Comparison of ENCODE assay signal across 8 mouse cellular contexts in genomic region chr19:36257748-36258538, GRCm38 (mm10).
DNase-seq lines count a peak whose midpoint lies in the region; ATAC-seq lines count a peak whose summit lies in the region.

No protein-coding gene starts in this region.

- ATAC-seq in CD4-positive, CD25-positive, alpha-beta regulatory T cell, adult 4 months = no peak

- peak; percentile 16 to 33 for DNase-seq in cerebellum, postnatal 36 days
- no peak for DNase-seq in cerebellum, adult 9-11 months
- peak; percentile 50 for DNase-seq in 3T3-L1 (ENCODE audit: low read depth, low spot score)
- DNase-seq in frontal cortex, postnatal 25 days (ENCODE audit: low spot score in 2 of 2) = peak; percentile 11 to 16
- peak; percentile 63 for DNase-seq in layer of hippocampus, adult 9-11 months
- DNase-seq in right cerebral cortex, adult 2 months (ENCODE audit: low spot score in 2 of 2) = peak; percentile 53 to 58
- no peak for DNase-seq in natural killer cell, adult 2 months (ENCODE audit: low spot score in 2 of 2)

Comparison
In these comparisons a context has a peak if more than half of its experiments do, and no peak if none do; other contexts are left out.
1. DNase-seq: peak in cerebellum, postnatal 36 days (2 of 2), 3T3-L1 (single experiment), frontal cortex, postnatal 25 days (2 of 2), layer of hippocampus, adult 9-11 months (single experiment) and right cerebral cortex, adult 2 months (2 of 2); none in cerebellum, adult 9-11 months (single experiment) and natural killer cell, adult 2 months (0 of 2).